Mouse (Mus musculus): Measurements from ENCODE around the gene Slc36a1.

- TF ChIP-seq EP300 (IDR thresholded peaks at IDR 0.05; ENCODE audit: insufficient read depth, low read depth, low read length), result no peak
- TF ChIP-seq CTCF (IDR thresholded peaks at IDR 0.05; ENCODE audit: low read depth, low read length), result no peak
Observed at GRCm38 (mm10) chr11:55197086-55197485, 7.1 kb upstream of the Slc36a1 start.

Measured in ES-Bruce4 (cell line).